Mouse (Mus musculus) erythroblast, embryonic 14.5 days (primary cell): ENCODE measurements around the gene Sec61g.

Experiments used
- GATA1 ChIP-seq: IDR thresholded peaks from 2 replicates; pipeline ENCODE4 v1.6.1; 2012; ENCODE audit warnings: low read length, inconsistent platforms, mixed read lengths
- TAL1 ChIP-seq: IDR thresholded peaks from 3 replicates; pipeline ENCODE4 v1.6.1; 2012; ENCODE audit warnings: low read length, inconsistent platforms, mixed read lengths

DNA sequence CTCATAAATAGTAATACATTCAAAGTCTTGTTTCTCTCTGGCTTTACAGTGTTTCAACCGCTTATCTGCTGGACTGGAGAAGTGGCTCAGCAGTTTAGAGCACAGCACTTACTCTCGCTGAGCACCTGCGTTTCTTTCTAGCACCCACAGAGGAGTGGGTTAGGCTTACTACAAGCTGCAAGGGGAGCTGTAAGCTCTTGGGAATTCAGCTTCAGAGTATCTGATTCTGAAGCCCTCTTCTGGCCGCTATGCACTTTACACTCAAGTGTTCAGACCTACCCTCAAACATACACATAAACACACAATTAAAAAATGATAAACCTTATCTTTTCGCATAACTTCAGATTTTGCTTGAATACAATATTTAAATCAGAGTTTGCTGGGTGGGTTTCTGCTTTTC is 24.6 kb upstream of the Sec61g start:
- TF ChIP-seq TAL1: no peak
- TF ChIP-seq GATA1: no peak
